Mouse (Mus musculus): Measurements from ENCODE around the gene Slc30a7.

DNA sequence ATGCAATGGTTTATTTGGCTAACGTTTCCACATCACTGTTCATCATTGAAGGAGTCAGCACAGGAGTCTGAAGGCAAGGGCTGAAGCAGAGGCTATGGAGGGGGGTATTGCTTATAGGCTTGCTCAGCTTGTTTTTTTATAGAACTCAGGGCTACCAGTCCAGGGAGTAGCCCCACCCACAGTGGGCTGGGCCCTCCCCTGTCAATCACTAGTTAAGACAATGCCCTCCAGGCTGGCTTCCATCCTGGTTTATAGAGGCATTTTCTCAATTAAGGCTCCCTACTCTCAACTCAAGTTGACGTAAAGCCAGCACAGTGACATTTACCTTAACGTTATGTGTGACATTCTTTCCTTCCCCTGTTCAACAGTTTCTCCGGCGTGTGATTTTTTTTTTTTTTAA, 17.5 kb upstream of the Slc30a7 start:
- TF ChIP-seq POLR2A (IDR thresholded peaks at IDR 0.05; ENCODE audit: extremely low read depth, insufficient read depth, low read length) (no peak), CTCF (IDR thresholded peaks at IDR 0.05; ENCODE audit: extremely low read depth, insufficient read depth, low read length) (no peak)

Data from cortical plate, adult 2 months (tissue).